Mouse (Mus musculus) forebrain, embryonic 13.5 days (tissue): ENCODE measurements at regions not wholly inside any gene's neighbourhood (a gene's known extent, or its start where the extent isn't known, plus 50 kb on each side); places are given as distances from the start of the nearest gene placed in this dataset.

ENCODE experiments used
- ATAC-seq: fragments of 200-750 bp; cut with Nextera tagmentation; 2 replicates; pipeline ENCODE4 v1.8.0; 2017
- H3K27ac ChIP-seq: fragments of 300-500 bp; sonication (generic); 2 replicates; pipeline ENCODE4 v1.5.1; 2015; ENCODE audit warnings: inconsistent platforms, mild to moderate bottlenecking, moderate library complexity
- H3K27me3 ChIP-seq: fragments of 300-500 bp; sonication (generic); 2 replicates; pipeline ENCODE4 v1.6.1; 2015; ENCODE audit warnings: mild to moderate bottlenecking, inconsistent platforms
- H3K36me3 ChIP-seq: fragments of 300-500 bp; sonication (generic); 2 replicates; pipeline ENCODE4 v1.6.1; 2015; ENCODE audit warnings: mild to moderate bottlenecking, inconsistent platforms; ENCODE audit not compliant: poor library complexity, severe bottlenecking
- H3K4me1 ChIP-seq: fragments of 300-500 bp; sonication (generic); 2 replicates; pipeline ENCODE4 v1.6.1; 2015; ENCODE audit warnings: inconsistent platforms
- H3K4me2 ChIP-seq: fragments of 300-500 bp; sonication (generic); 2 replicates; pipeline ENCODE4 v1.6.1; 2015; ENCODE audit warnings: inconsistent platforms, mild to moderate bottlenecking, moderate library complexity
- H3K4me3 ChIP-seq: fragments of 300-500 bp; sonication (generic); 2 replicates; pipeline ENCODE4 v1.5.1; 2015; ENCODE audit warnings: mild to moderate bottlenecking, inconsistent platforms
- H3K9ac ChIP-seq: fragments of 300-500 bp; sonication (generic); 2 replicates; pipeline ENCODE4 v1.6.1; 2015; ENCODE audit warnings: mild to moderate bottlenecking, inconsistent platforms
- H3K9me3 ChIP-seq: fragments of 300-500 bp; sonication (generic); replicated peaks from 2 replicates; pipeline ENCODE4 v1.6.1; 2016; ENCODE audit warnings: inconsistent platforms
- WGBS: fragments of 180-500 bp; shearing (Covaris S2); methylation state at CpG from one replicate; pipeline ENCODE4 v1.1.7; 2015; 5-methylcytosine and 5-hydroxymethylcytosine counted together

- no peak overlapping the region for H3K4me3 ChIP-seq
- no peak overlapping the region for H3K27ac ChIP-seq
- H3K36me3 ChIP-seq = no peaks in the 10 kb centered on the region
- no peak overlapping the region for H3K4me2 ChIP-seq
- 88% methylated on average over 4 of the region's 4 CpGs for WGBS
- no peaks in the 10 kb centered on the region for H3K4me1 ChIP-seq
- no peak for ATAC-seq
- no peak overlapping the region for H3K9ac ChIP-seq
- H3K27me3 ChIP-seq = no peaks in the 10 kb centered on the region
- no peaks in the 10 kb centered on the region for H3K9me3 ChIP-seq
Measured at GRCm38 (mm10) chr14:13146959-13147535, 137.5 kb upstream of the Synpr start.

- no peak overlapping the region for H3K4me3 ChIP-seq
- H3K4me2 ChIP-seq = no peak overlapping the region
- WGBS = 84% methylated on average over 1 of the region's 1 CpGs
- H3K27ac ChIP-seq = no peak overlapping the region
- no peaks in the 10 kb centered on the region for H3K9me3 ChIP-seq
- H3K4me1 ChIP-seq = no peaks in the 10 kb centered on the region
- H3K9ac ChIP-seq = no peak overlapping the region
- ATAC-seq = no peak
- H3K36me3 ChIP-seq = no peaks in the 10 kb centered on the region
- no peaks in the 10 kb centered on the region for H3K27me3 ChIP-seq
Measured at GRCm38 (mm10) chr14:13149617-13150016, 135.0 kb upstream of the Synpr start.

GRCm38 (mm10) chr14:13151672-13152071, 132.9 kb upstream of the Synpr start:
- H3K36me3 ChIP-seq = no peaks in the 10 kb centered on the region
- no peak overlapping the region for H3K27ac ChIP-seq
- no peak for ATAC-seq
- H3K4me2 ChIP-seq = no peak overlapping the region
- H3K9ac ChIP-seq = no peak overlapping the region
- H3K27me3 ChIP-seq = no peaks in the 10 kb centered on the region
- no peaks in the 10 kb centered on the region for H3K9me3 ChIP-seq
- WGBS = 74% methylated on average over 1 of the region's 1 CpGs
- no peak overlapping the region for H3K4me3 ChIP-seq
- no peaks in the 10 kb centered on the region for H3K4me1 ChIP-seq

- Histone ChIP-seq H3K36me3 (no peaks in the 10 kb centered on the region), H3K4me2 (no peak overlapping the region), H3K4me1 (no peaks in the 10 kb centered on the region), H3K9ac (no peak overlapping the region), H3K4me3 (no peak overlapping the region), H3K27me3 (no peaks in the 10 kb centered on the region), H3K9me3 (no peaks in the 10 kb centered on the region), H3K27ac (no peak overlapping the region)
- no peak for ATAC-seq
- WGBS = 70% methylated on average over 3 of the region's 3 CpGs
Measured at GRCm38 (mm10) chr14:13176149-13176548, 108.4 kb upstream of the Synpr start.

GRCm38 (mm10) chr14:13177906-13178305, 106.7 kb upstream of the Synpr start:
- Histone ChIP-seq H3K9ac (no peak overlapping the region), H3K4me1 (no peaks in the 10 kb centered on the region), H3K4me3 (no peak overlapping the region), H3K36me3 (no peaks in the 10 kb centered on the region), H3K27ac (no peak overlapping the region), H3K4me2 (no peak overlapping the region), H3K27me3 (no peaks in the 10 kb centered on the region), H3K9me3 (no peaks in the 10 kb centered on the region)
- ATAC-seq = no peak
- WGBS = 93% methylated on average over 1 of the region's 1 CpGs

- Histone ChIP-seq H3K4me3 (no peak overlapping the region), H3K27ac (no peak overlapping the region), H3K4me1 (no peaks in the 10 kb centered on the region), H3K9ac (no peak overlapping the region), H3K36me3 (no peaks in the 10 kb centered on the region), H3K4me2 (no peak overlapping the region), H3K27me3 (no peaks in the 10 kb centered on the region), H3K9me3 (no peaks in the 10 kb centered on the region)
- ATAC-seq = no peak
- WGBS = 85% methylated on average over 1 of the region's 1 CpGs
Measured at GRCm38 (mm10) chr14:13190801-13191200, 93.8 kb upstream of the Synpr start.

- Histone ChIP-seq H3K4me2 (no peak overlapping the region), H3K4me3 (no peak overlapping the region), H3K27ac (no peak overlapping the region), H3K36me3 (no peaks in the 10 kb centered on the region), H3K9ac (no peak overlapping the region), H3K4me1 (no peaks in the 10 kb centered on the region), H3K9me3 (no peaks in the 10 kb centered on the region), H3K27me3 (no peaks in the 10 kb centered on the region)
- no peak for ATAC-seq
- WGBS = 60% methylated on average over 1 of the region's 1 CpGs
Measured at GRCm38 (mm10) chr14:13192746-13193145, 91.8 kb upstream of the Synpr start.

GRCm38 (mm10) chr14:13197330-13197892, 87.2 kb upstream of the Synpr start:
- 80% methylated on average over 3 of the region's 3 CpGs for WGBS
- ATAC-seq = no peak
- H3K9me3 ChIP-seq = no peaks in the 10 kb centered on the region

GRCm38 (mm10) chr14:13198491-13198890, 86.1 kb upstream of the Synpr start:
- no peaks in the 10 kb centered on the region for H3K4me1 ChIP-seq
- no peaks in the 10 kb centered on the region for H3K27me3 ChIP-seq
- H3K27ac ChIP-seq = no peak overlapping the region
- no peak overlapping the region for H3K4me2 ChIP-seq
- no peak overlapping the region for H3K4me3 ChIP-seq
- H3K9me3 ChIP-seq = no peaks in the 10 kb centered on the region
- H3K36me3 ChIP-seq = no peaks in the 10 kb centered on the region
- ATAC-seq = peak; percentile 82
- 31% methylated on average over 1 of the region's 1 CpGs for WGBS
- H3K9ac ChIP-seq = no peak overlapping the region

More at GRCm38 (mm10) chr14:13197330-13197892, 87.2 kb upstream of the Synpr start:
- Histone ChIP-seq H3K4me3 (no peak overlapping the region), H3K36me3 (no peaks in the 10 kb centered on the region), H3K4me1 (no peaks in the 10 kb centered on the region), H3K27ac (no peak overlapping the region), H3K27me3 (no peaks in the 10 kb centered on the region), H3K9ac (no peak overlapping the region), H3K4me2 (no peak overlapping the region)

GRCm38 (mm10) chr14:13212658-13213057, 71.9 kb upstream of the Synpr start:
- no peak overlapping the region for H3K27ac ChIP-seq
- H3K4me2 ChIP-seq = no peak overlapping the region
- H3K9ac ChIP-seq = no peak overlapping the region
- H3K27me3 ChIP-seq = no peaks in the 10 kb centered on the region
- 0 out of 2 replicates have a peak, but pooled peaks cover 4% of the 10 kb centered on the region for H3K4me1 ChIP-seq
- ATAC-seq = no peak
- no peaks in the 10 kb centered on the region for H3K36me3 ChIP-seq
- 83% methylated on average over 1 of the region's 1 CpGs for WGBS
- no peak overlapping the region for H3K4me3 ChIP-seq
- H3K9me3 ChIP-seq = no peaks in the 10 kb centered on the region
